Mouse (Mus musculus): ENCODE measurements around the gene Gm10721. TPM values are rescaled to one million over a fixed set of nuclear protein-coding genes. Genes with fewer than 3 reads are reported as not detected.
"Not testable (repeated sequence)": the region's sequence is repeated elsewhere in the genome, so short reads cannot be mapped to it uniquely, and the experiment has no call there.

Gene Gm10721
- total RNA-seq, 2 experiments from 2014 or later: not detected

DNA sequence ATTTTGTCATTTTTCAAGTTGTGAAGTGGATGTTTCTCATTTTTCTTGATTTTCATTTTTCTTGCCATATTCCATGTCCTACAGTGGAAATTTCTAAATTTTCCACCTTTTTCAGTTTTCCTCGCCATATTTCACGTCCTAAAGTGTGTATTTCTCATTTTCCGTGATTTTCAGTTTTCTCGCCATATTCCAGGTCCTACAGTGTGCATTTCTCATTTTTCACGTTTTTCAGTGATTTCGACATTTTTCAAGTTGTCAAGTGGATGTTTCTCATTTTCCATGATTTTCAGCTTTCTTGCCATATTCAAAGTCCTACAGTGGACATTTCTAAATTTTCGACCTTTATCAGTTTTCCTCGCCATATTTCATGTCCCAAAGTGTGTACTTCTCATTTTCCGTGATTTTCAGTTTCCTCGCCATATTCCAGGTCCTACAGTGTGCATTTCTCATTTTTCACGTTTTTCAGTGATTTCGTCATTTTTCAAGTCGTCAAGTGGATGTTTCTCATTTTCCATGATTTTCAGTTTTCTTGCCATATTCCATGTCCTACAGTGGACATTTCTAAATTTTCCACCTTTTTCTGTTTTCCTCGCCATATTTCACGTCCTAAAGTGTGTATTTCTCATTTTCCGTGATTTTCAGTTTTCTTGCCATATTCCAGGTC lies 11.2 kb downstream of the Gm10721 start:
- not testable (repeated sequence) for ATAC-seq (replicated peaks; ENCODE audit: low FRiP score, poor library complexity, severe bottlenecking)

DNA sequence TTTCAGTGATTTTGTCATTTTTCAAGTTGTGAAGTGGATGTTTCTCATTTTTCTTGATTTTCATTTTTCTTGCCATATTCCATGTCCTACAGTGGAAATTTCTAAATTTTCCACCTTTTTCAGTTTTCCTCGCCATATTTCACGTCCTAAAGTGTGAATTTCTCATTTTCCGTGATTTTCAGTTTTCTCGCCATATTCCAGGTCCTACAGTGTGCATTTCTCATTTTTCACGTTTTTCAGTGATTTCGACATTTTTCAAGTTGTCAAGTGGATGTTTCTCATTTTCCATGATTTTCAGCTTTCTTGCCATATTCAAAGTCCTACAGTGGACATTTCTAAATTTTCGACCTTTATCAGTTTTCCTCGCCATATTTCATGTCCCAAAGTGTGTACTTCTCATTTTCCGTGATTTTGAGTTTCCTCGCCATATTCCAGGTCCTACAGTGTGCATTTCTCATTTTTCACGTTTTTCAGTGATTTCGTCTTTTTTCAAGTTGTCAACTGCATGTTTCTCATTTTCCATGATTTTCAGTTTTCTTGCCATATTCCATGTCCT lies 12.1 kb downstream of the Gm10721 start, which contains the start of gene Gm10717:
TSS of gene Gm10717 (plus strand) at position 506 of the 556 bp plus-strand sequence.
- ATAC-seq (replicated peaks; ENCODE audit: low FRiP score, poor library complexity, severe bottlenecking): not testable (repeated sequence)

DNA sequence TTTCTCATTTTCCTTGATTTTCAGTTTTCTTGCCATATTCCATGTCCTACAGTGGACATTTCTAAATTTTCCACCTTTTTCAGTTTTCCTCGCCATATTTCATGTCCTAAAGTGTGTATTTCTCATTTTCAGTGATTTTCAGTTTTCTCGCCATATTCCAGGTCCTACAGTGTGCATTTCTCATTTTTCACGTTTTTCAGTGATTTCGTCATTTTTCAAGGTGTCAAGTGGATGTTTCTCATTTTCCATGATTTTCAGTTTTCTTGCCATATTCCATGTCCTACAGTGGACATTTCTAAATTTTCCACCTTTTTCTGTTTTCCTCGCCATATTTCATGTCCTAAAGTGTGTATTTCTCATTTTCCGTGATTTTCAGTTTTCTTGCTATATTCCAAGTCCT lies 12.7 kb downstream of the Gm10721 start:
- not testable (repeated sequence) for ATAC-seq (replicated peaks; ENCODE audit: low FRiP score, poor library complexity, severe bottlenecking)

DNA sequence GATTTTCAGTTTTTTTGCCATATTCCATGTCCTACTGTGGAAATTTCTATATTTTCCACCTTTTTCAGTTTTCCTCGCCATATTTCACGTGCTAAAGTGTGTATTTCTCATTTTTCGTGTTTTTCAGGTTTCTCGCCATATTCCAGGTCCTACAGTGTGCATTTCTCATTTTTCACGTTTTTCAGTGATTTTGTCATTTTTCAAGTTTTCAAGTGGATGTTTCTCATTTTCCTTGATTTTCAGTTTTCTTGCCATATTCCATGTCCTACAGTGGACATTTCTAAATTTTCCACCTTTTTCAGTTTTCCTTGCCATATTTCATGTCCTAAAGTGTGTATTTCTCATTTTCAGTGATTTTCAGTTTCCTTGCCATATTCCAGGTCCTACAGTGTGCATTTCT lies 13.2 kb downstream of the Gm10721 start:
- not testable (repeated sequence) for ATAC-seq (replicated peaks; ENCODE audit: low FRiP score, poor library complexity, severe bottlenecking)

DNA sequence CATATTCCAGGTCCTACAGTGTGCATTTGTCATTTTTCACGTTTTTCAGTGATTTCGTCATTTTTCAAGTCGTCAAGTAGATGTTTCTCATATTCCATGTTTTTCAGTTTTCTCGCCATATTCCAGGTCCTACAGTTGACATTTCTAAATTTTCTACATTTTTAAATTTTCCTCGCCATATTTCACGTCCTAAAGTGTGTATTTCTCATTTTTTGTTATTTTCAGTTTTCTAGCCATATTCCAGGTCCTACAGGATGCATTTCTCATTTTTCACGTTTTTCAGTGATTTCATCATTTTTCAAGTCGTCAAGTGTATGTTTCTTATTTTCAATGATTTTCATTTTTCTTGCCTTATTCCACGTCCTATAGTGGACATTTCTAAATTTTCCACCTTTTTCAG lies 13.8 kb downstream of the Gm10721 start:
- ATAC-seq (replicated peaks; ENCODE audit: low FRiP score, poor library complexity, severe bottlenecking): not testable (repeated sequence)

DNA sequence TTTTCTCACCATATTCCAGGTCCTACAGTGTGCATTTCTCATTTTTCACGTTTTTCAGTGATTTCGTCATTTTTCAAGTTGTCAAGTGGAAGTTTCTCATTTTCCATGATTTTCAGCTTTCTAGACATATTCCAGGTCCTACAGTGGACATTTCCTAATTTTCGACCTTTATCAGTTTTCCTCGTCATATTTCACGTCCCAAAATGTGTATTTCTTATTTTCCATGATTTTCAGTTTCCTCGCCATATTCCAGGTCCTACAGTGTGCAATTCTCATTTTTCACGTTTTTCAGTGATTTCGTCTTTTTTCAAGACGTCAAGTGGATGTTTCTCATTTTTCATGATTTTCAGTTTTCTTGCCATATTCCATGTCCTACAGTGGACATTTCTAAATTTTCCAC lies 14.3 kb downstream of the Gm10721 start:
- not testable (repeated sequence) for ATAC-seq (replicated peaks; ENCODE audit: low FRiP score, poor library complexity, severe bottlenecking)

DNA sequence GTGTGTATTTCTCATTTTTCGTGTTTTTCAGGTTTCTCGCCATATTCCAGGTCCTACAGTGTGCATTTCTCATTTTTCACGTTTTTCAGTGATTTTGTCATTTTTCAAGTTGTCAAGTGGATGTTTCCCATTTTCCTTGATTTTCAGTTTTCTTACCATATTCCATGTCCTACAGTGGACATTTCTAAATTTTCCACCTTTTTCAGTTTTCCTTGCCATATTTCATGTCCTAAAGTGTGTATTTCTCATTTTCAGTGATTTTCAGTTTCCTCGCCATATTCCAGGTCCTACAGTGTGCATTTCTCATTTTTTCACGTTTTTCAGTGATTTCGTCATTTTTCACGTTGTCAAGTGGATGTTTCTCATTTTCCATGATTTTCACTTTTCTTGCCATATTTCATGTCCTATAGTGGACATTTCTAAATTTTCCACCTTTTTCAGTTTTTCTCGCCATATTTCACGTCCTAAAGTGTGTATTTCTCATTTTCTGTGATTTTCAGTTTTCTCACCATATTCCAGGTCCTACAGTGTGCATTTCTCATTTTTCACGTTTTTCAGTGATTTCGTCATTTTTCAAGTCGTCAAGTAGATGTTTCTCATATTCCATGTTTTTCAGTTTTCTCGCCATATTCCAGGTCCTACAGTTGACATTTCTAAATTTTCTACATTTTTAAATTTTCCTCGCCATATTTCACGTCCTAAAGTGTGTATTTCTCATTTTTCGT lies 16.5 kb downstream of the Gm10721 start:
- ATAC-seq (replicated peaks; ENCODE audit: low FRiP score, poor library complexity, severe bottlenecking): not testable (repeated sequence)

DNA sequence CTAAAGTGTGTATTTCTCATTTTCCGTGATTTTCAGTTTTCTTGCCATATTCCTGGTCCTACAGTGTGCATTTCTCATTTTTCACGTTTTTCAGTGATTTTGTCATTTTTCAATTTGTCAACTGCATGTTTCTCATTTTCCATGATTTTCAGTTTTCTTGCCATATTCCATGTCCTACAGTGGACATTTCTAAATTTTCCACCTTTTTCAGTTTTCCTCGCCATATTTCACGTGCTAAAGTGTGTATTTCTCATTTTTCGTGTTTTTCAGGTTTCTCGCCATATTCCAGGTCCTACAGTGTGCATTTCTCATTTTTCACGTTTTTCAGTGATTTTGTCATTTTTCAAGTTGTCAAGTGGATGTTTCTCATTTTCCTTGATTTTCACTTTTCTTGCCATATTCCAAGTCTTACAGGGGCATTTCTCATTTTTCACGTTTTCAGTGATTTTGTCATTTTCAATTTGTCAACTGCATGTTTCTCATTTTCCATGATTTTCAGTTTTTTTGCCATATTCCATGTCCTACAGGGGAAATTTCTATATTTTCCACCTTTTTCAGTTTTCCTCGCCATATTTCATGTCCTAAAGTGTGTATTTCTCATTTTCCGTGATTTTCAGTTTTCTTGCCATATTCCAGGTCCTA lies 17.9 kb downstream of the Gm10721 start:
- not testable (repeated sequence) for ATAC-seq (replicated peaks; ENCODE audit: low FRiP score, poor library complexity, severe bottlenecking)

DNA sequence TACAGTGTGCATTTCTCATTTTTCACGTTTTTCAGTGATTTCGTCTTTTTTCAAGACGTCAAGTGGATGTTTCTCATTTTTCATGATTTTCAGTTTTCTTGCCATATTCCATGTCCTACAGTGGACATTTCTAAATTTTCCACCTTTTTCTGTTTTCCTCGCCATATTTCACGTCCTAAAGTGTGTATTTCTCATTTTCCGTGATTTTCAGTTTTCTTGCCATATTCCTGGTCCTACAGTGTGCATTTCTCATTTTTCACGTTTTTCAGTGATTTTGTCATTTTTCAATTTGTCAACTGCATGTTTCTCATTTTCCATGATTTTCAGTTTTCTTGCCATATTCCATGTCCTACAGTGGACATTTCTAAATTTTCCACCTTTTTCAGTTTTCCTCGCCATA lies 21.4 kb downstream of the Gm10721 start, which contains the start of gene Gm17535:
TSS of gene Gm17535 (plus strand) at position 301 of the 400 bp plus-strand sequence.
- ATAC-seq (replicated peaks; ENCODE audit: low FRiP score, poor library complexity, severe bottlenecking): not testable (repeated sequence)

DNA sequence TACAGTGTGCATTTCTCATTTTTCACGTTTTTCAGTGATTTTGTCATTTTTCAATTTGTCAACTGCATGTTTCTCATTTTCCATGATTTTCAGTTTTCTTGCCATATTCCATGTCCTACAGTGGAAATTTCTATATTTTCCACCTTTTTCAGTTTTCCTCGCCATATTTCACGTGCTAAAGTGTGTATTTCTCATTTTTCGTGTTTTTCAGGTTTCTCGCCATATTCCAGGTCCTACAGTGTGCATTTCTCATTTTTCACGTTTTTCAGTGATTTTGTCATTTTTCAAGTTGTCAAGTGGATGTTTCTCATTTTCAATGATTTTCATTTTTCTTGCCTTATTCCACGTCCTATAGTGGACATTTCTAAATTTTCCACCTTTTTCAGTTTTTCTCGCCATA lies 23.6 kb downstream of the Gm10721 start, which contains the start of gene Gm10715:
TSS of gene Gm10715 (plus strand) at position 301 of the 400 bp plus-strand sequence.
- ATAC-seq (replicated peaks; ENCODE audit: low FRiP score, poor library complexity, severe bottlenecking): not testable (repeated sequence)

DNA sequence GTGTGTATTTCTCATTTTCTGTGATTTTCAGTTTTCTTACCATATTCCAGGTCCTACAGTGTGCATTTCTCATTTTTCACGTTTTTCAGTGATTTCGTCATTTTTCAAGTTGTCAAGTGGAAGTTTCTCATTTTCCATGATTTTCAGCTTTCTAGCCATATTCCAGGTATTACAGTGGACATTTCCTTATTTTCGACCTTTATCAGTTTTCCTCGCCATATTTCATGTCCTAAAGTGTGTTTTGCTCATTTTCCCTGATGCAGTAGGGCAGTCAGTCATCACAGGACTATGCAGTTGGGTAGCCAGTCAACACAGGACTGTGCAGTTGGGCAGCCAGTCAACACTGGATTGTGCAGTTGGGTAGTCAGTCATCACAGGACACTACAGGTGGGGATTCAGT lies 25.2 kb downstream of the Gm10721 start:
- ATAC-seq (replicated peaks; ENCODE audit: low FRiP score, poor library complexity, severe bottlenecking): not testable (repeated sequence)

Other genes starting within 250 kb of the Gm10721 start
- gene Gm10722, start 12.2 kb upstream of the Gm10721 start, total RNA-seq (2015; ENCODE audit: low replicate concordance): not detected in 2 replicates
- not detected in 2 replicates for gene Gm10722, start 12.2 kb upstream of the Gm10721 start, total RNA-seq (2017; ENCODE audit: low replicate concordance)
- not detected in 2 replicates for gene Gm11168, start 9.8 kb upstream of the Gm10721 start, total RNA-seq (2015; ENCODE audit: low replicate concordance)
- 4.9 TPM in 1 of 2 replicates, not detected in the other for gene Gm11168, start 9.8 kb upstream of the Gm10721 start, total RNA-seq (2017; ENCODE audit: low replicate concordance)
- gene Gm10720, start 2.5 kb downstream of the Gm10721 start, total RNA-seq (2015; ENCODE audit: low replicate concordance): not detected in 2 replicates
- gene Gm10720, start 2.5 kb downstream of the Gm10721 start, total RNA-seq (2017; ENCODE audit: low replicate concordance): 1.3 TPM in 1 of 2 replicates, not detected in the other
- not detected in 2 replicates for gene Gm10719, start 4.3 kb downstream of the Gm10721 start, total RNA-seq (2015; ENCODE audit: low replicate concordance)
- gene Gm10719, start 4.3 kb downstream of the Gm10721 start, total RNA-seq (2017; ENCODE audit: low replicate concordance): 18.1 and 20.0 TPM in 2 replicates
- 7.2 TPM in 1 of 2 replicates, not detected in the other for gene Gm10718, start 10.4 kb downstream of the Gm10721 start, total RNA-seq (2015; ENCODE audit: low replicate concordance)
- 7.4 and 10.2 TPM in 2 replicates for gene Gm10718, start 10.4 kb downstream of the Gm10721 start, total RNA-seq (2017; ENCODE audit: low replicate concordance)
- 4.6 TPM in 1 of 2 replicates, not detected in the other for gene Gm10717, start 12.3 kb downstream of the Gm10721 start, total RNA-seq (2015; ENCODE audit: low replicate concordance)
- 11.3 and 12.7 TPM in 2 replicates for gene Gm10717, start 12.3 kb downstream of the Gm10721 start, total RNA-seq (2017; ENCODE audit: low replicate concordance)
- not detected in 2 replicates for gene Gm17535, start 21.5 kb downstream of the Gm10721 start, total RNA-seq (2015; ENCODE audit: low replicate concordance)
- 1.5 TPM in 1 of 2 replicates, not detected in the other for gene Gm17535, start 21.5 kb downstream of the Gm10721 start, total RNA-seq (2017; ENCODE audit: low replicate concordance)
- not detected in 2 replicates for gene Gm10715, start 23.7 kb downstream of the Gm10721 start, total RNA-seq (2015; ENCODE audit: low replicate concordance)
- 3.3 TPM in 1 of 2 replicates, not detected in the other for gene Gm10715, start 23.7 kb downstream of the Gm10721 start, total RNA-seq (2017; ENCODE audit: low replicate concordance)

Data from erythroid progenitor cell, adult 5-6 weeks (primary cell).